Mouse (Mus musculus) olfactory bulb, adult 2 months (tissue): ENCODE data around the gene Ksr1. TPM values are rescaled to one million over a fixed set of nuclear protein-coding genes. Genes with fewer than 3 reads are reported as not detected.

ENCODE experiments used
- H3K27ac ChIP-seq: fragments of 200-500 bp; 2 replicates; pipeline ENCODE4 v1.5.1; 2012; ENCODE audit warnings: low read depth, low read length; ENCODE audit not compliant: insufficient read depth
- H3K4me1 ChIP-seq: fragments of 200-500 bp; 2 replicates; pipeline ENCODE4 v1.6.1; 2012; ENCODE audit warnings: low read length; ENCODE audit not compliant: control insufficient read depth, insufficient read depth
- H3K4me3 ChIP-seq: fragments of 200-500 bp; 2 replicates; pipeline ENCODE4 v1.5.1; 2012; ENCODE audit warnings: mild to moderate bottlenecking, low read depth, low read length, moderate library complexity; ENCODE audit not compliant: insufficient read depth
- CTCF ChIP-seq: fragments of 200-500 bp; IDR thresholded peaks from 2 replicates; pipeline ENCODE4 v1.5.1; 2012; ENCODE audit warnings: low read depth, mild to moderate bottlenecking, low read length, moderate library complexity; ENCODE audit not compliant: insufficient read depth
- POLR2A ChIP-seq: fragments of 200-500 bp; IDR thresholded peaks from 2 replicates; pipeline ENCODE4 v1.6.1; 2012; ENCODE audit warnings: mild to moderate bottlenecking, low read depth, low read length, moderate library complexity; ENCODE audit not compliant: insufficient read depth
- WGBS: fragments of 180-500 bp; shearing (Covaris S2); methylation state at CpG from one replicate; pipeline ENCODE4 v1.1.7; 2018; 5-methylcytosine and 5-hydroxymethylcytosine counted together
- polyA plus RNA-seq: library from polyadenylated mRNA; stranded (reverse); fragments of >200 nt; gene quantifications from 2 replicates; pipeline ENCODE4 v1.2.4, GENCODE M21; 2012; ENCODE audit warnings: low replicate concordance; ENCODE audit not compliant: missing spikeins, insufficient read depth, insufficient read length

Ksr1 gene
- polyA plus RNA-seq, 1 experiment, result not detected

GRCm38 (mm10) chr11:79133051-79133450, 13.2 kb downstream of the Ksr1 start:
- no peak overlapping the region for H3K27ac ChIP-seq
- H3K4me3 ChIP-seq, result no peak overlapping the region
- TF ChIP-seq CTCF (no peak), POLR2A (no peak)
- 88% methylated on average over 5 of the region's 5 CpGs for WGBS
- H3K4me1 ChIP-seq, result peaks cover 44% of the 10 kb centered on the region

DNA sequence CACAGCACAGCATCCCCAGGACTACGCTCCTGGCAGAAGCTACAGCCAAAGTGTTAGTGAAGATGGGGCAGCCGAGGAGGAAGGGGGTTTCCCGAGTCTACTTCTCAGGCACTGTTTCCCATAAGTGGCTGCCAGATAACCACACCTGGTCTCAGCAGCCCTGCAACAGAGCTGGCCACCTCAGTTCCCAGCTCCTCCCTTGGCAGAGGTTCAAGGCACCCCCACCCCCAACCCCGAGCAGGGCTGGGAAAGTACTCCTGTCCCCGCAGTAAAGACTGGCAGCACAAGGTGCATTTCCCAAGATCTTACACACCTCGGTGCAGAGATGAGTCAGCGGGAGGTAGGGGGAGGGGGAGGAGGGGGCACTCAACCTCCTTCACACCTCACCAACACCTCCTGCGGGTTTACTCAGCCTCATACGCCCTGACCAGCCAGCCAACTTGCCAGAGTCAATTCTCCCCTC, 14.2 kb downstream of the Ksr1 start:
- 62% methylated on average over 9 of the region's 9 CpGs for WGBS
- no peak overlapping the region for H3K4me3 ChIP-seq
- TF ChIP-seq POLR2A (no peak), CTCF (no peak)
- H3K27ac ChIP-seq, result no peak overlapping the region
- H3K4me1 ChIP-seq, result peaks cover 44% of the 10 kb centered on the region

- TF ChIP-seq POLR2A (no peak), CTCF (no peak)
Measured at GRCm38 (mm10) chr11:79129388-79130356, 16.5 kb downstream of the Ksr1 start.

GRCm38 (mm10) chr11:79128233-79128632, 18.0 kb downstream of the Ksr1 start:
- Histone ChIP-seq H3K4me1 (peaks cover 26% of the 10 kb centered on the region), H3K27ac (no peak overlapping the region), H3K4me3 (no peak overlapping the region)
- TF ChIP-seq CTCF (no peak), POLR2A (no peak)
- WGBS, result 93% methylated on average over 7 of the region's 7 CpGs

More at GRCm38 (mm10) chr11:79129388-79130356, 16.5 kb downstream of the Ksr1 start:
- Histone ChIP-seq H3K4me3 (no peak overlapping the region), H3K4me1 (peaks cover 32% of the 10 kb centered on the region), H3K27ac (no peak overlapping the region)
- 66% methylated on average over 13 of the region's 13 CpGs for whole genome bisulfite sequencing

GRCm38 (mm10) chr11:79126963-79127362, 19.2 kb downstream of the Ksr1 start:
- TF ChIP-seq CTCF (no peak), POLR2A (no peak)
- Histone ChIP-seq H3K4me1 (peaks cover 23% of the 10 kb centered on the region), H3K27ac (no peak overlapping the region), H3K4me3 (no peak overlapping the region)
- 84% methylated on average over 3 of the region's 3 CpGs for WGBS

GRCm38 (mm10) chr11:79125775-79126174, 20.4 kb downstream of the Ksr1 start:
- no peak overlapping the region for H3K27ac ChIP-seq
- no peak for TF ChIP-seq POLR2A
- WGBS, result 83% methylated on average over 8 of the region's 8 CpGs

DNA sequence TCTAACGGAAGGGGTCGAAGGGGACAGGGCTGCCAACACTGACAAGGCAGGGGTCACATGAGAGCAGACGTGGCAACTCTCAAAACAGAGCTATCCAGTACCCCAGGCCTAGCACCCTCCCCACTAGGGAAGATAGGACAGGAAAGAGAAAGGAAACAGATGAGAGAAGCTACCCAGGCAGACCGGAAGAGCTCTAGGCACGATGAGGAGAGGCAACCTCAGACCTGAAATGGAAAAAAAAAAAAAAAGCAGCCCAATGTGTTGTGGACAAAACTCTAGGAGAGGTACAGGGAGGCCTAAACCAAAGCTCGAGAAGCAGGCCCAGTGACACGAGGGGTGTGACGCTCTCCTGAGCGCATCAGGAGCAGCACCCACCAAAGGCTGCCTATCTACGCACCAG, 23.7 kb downstream of the Ksr1 start:
- Histone ChIP-seq H3K27ac (no peak overlapping the region), H3K4me1 (peaks cover 31% of the 10 kb centered on the region), H3K4me3 (no peak overlapping the region)
- TF ChIP-seq CTCF, result no peak
- no peak for TF ChIP-seq POLR2A
- WGBS, result 88% methylated on average over 10 of the region's 10 CpGs

More at GRCm38 (mm10) chr11:79125775-79126174, 20.4 kb downstream of the Ksr1 start:
- Histone ChIP-seq H3K4me3 (no peak overlapping the region), H3K4me1 (peaks cover 23% of the 10 kb centered on the region)

- Histone ChIP-seq H3K4me3 (no peak overlapping the region), H3K27ac (no peak overlapping the region), H3K4me1 (peaks cover 47% of the 10 kb centered on the region)
- 53% methylated on average over 3 of the region's 3 CpGs for WGBS
- TF ChIP-seq POLR2A (no peak), CTCF (no peak)
Measured at GRCm38 (mm10) chr11:79120087-79120486, 26.1 kb downstream of the Ksr1 start.

GRCm38 (mm10) chr11:79118918-79119377, 27.3 kb downstream of the Ksr1 start:
- TF ChIP-seq CTCF (no peak), POLR2A (no peak)
- H3K4me3 ChIP-seq, result no peak overlapping the region
- WGBS, result 41% methylated on average over 5 of the region's 5 CpGs
- H3K27ac ChIP-seq, result no peak overlapping the region
- H3K4me1 ChIP-seq, result peaks cover 54% of the 10 kb centered on the region

DNA sequence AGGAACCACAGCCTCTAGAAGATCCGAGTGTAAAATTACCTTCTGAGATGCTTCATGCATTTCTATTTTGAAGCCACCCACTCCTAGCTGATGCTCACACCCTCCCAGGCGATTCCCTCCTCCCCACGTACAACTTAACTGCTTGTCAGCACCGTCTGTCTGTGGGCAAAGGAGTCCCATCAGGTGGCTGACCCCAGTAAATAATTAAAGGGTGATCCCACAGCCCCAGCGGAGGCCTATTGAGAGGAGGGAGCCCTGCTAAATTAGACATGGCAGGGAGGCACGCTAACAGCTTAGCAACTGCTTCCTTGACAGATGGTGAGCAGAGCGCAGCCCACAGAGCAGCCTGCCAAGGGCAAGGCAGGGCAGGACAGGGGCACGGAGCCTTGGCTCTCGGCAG, 29.5 kb downstream of the Ksr1 start:
- peaks cover 66% of the 10 kb centered on the region for H3K4me1 ChIP-seq
- TF ChIP-seq POLR2A (no peak), CTCF (no peak)
- H3K27ac ChIP-seq, result peak overlapping the region; percentile 92
- WGBS, result 13% methylated on average over 9 of the region's 9 CpGs
- H3K4me3 ChIP-seq, result no peak overlapping the region
